Mouse (Mus musculus): ENCODE data around the gene Stub1. TPM values are rescaled to one million over a fixed set of nuclear protein-coding genes. Genes with fewer than 3 reads are reported as not detected.

Stub1 gene
- polyA plus RNA-seq, 1 experiment from 2014 or later: 297 TPM

DNA sequence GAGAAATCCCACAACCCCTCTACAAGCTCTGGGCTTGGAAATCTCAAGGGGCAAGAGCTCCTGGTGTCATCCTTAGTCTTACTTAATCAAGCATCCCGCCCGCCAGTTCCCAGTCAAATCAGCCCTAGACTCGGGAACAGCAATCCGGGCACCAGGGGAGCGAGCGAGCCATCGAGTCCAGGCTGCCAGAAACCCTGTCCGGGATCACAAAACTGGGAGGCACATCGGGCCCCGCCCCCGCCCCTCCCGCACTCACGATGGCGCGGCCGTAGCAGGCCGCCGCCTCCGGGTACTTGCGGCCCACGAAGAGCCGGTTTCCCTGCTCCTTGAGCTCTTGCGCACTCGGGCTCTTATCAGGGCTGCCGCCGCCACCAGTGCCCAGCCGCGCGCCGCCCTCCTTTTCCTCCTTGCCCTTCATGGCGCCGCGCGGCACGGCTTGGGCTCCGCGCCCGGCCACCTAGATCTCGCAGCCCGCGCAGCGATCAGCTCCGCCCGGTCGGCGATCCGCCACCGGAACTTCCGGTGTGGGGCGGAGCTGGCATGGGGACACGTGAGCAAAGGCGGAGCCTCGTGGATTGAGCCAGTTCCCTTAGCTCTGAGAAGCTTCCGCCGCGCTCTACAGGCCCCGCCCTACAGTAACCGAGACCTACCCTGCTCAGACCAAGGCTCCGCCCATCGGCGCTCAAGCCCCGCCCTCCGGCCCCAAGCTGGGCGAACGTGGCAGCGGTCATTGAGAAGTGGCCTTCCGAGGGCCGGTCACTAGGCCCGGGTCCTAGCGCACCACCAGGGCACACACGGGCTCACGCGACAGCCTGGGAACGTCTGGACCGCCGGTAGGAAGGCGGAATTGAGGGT, 541 bp downstream of the Stub1 start:
- peak overlapping the region; percentile 91 for H3K4me2 ChIP-seq (replicated peaks)
- H3K27ac ChIP-seq: peak overlapping the region; percentile 98
- peak; percentile 92 for ATAC-seq
- H3K4me3 ChIP-seq (replicated peaks): peak overlapping the region; percentile 83
- H3K27me3 ChIP-seq (replicated peaks): no peaks in the 10 kb centered on the region
- WGBS: under 1% methylated on average over 76 of the region's 77 CpGs
- peaks cover 14% of the 10 kb centered on the region for H3K36me3 ChIP-seq
- H3K9ac ChIP-seq: peak overlapping the region; percentile 85
- peaks cover 70% of the 10 kb centered on the region for H3K4me1 ChIP-seq (replicated peaks)
- H3K9me3 ChIP-seq: no peaks in the 10 kb centered on the region

GRCm38 (mm10) chr17:25831451-25832281, 1.5 kb downstream of the Stub1 start:
- ATAC-seq: no peak
- no peaks in the 10 kb centered on the region for H3K27me3 ChIP-seq (replicated peaks)
- peak overlapping the region; percentile 91 for H3K4me2 ChIP-seq (replicated peaks)
- WGBS: 47% methylated on average over 21 of the region's 21 CpGs
- H3K9ac ChIP-seq: peak overlapping the region; percentile 85
- H3K27ac ChIP-seq: peak overlapping the region; percentile 98
- peak overlapping the region; percentile 83 for H3K4me3 ChIP-seq (replicated peaks)
- H3K9me3 ChIP-seq: no peaks in the 10 kb centered on the region
- H3K36me3 ChIP-seq: peaks cover 14% of the 10 kb centered on the region
- peaks cover 61% of the 10 kb centered on the region for H3K4me1 ChIP-seq (replicated peaks)

- Histone ChIP-seq H3K27ac (peak overlapping the region; percentile 98; the same call in 1 of the 2 replicates), H3K9ac (peak overlapping the region; percentile 85; the same call in 1 of the 2 replicates), H3K4me3 (replicated peaks) (peak overlapping the region; percentile 83), H3K36me3 (peaks cover 17% of the 10 kb centered on the region), H3K4me2 (replicated peaks) (peak overlapping the region; percentile 91), H3K4me1 (replicated peaks) (peaks cover 55% of the 10 kb centered on the region), H3K9me3 (no peaks in the 10 kb centered on the region), H3K27me3 (replicated peaks) (no peaks in the 10 kb centered on the region)
- 84% methylated on average over 14 of the region's 14 CpGs for WGBS
- ATAC-seq: no peak
Observed at GRCm38 (mm10) chr17:25830806-25831431, 2.3 kb downstream of the Stub1 start.

- Histone ChIP-seq H3K27me3 (replicated peaks) (no peaks in the 10 kb centered on the region), H3K36me3 (peaks cover 19% of the 10 kb centered on the region), H3K4me3 (replicated peaks) (no peak overlapping the region; the same call in 1 of the 2 replicates), H3K27ac (peak overlapping the region; percentile 5; the same call in 1 of the 2 replicates), H3K4me1 (replicated peaks) (peaks cover 53% of the 10 kb centered on the region), H3K9me3 (no peaks in the 10 kb centered on the region), H3K4me2 (replicated peaks) (peak overlapping the region; percentile 91), H3K9ac (0 out of 2 replicates have a peak overlapping the region, but pooled peaks have one; percentile 10)
- ATAC-seq: no peak
- 77% methylated on average over 4 of the region's 4 CpGs for WGBS
Observed at GRCm38 (mm10) chr17:25830200-25830753, 2.9 kb downstream of the Stub1 start.

DNA sequence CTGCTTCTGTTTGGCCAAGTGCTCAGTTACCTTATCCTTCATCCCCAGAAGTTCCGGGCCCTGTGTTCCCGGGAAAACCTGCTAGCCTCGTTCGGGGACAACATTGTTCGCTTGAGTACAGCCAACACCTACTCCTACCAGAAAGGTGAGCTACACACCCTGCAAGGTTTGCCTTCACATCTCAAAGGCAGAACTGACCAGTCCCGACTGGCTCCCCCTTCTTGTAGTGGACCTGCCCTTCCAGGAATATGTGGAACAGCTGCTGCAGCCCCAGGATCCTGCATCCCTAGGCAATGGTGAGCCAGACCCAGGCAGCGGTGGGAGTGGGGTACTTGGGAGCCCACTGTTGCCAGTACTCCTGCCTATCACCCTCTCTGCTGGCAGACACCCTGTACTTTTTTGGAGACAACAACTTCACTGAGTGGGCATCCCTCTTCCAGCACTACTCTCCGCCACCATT, 3.6 kb downstream of the Stub1 start:
- Histone ChIP-seq H3K4me1 (replicated peaks) (peaks cover 53% of the 10 kb centered on the region), H3K36me3 (peaks cover 19% of the 10 kb centered on the region), H3K4me2 (replicated peaks) (peak overlapping the region; percentile 91), H3K9ac (peak overlapping the region; percentile 64), H3K4me3 (replicated peaks) (peak overlapping the region; percentile 57), H3K9me3 (no peaks in the 10 kb centered on the region), H3K27ac (peak overlapping the region; percentile 90), H3K27me3 (replicated peaks) (no peaks in the 10 kb centered on the region)
- ATAC-seq: no peak
- 32% methylated on average over 8 of the region's 8 CpGs for WGBS

- Histone ChIP-seq H3K4me3 (replicated peaks) (peak within 1 kb of the TSS; percentile 57), H3K9ac (peak within 1 kb of the TSS; percentile 64), H3K4me2 (replicated peaks) (peak within 1 kb of the TSS; percentile 91), H3K4me1 (replicated peaks) (peaks cover 53% of the 10 kb centered on the region), H3K27ac (peak within 1 kb of the TSS; percentile 90), H3K9me3 (no peaks in the 10 kb centered on the region), H3K36me3 (peaks cover 19% of the 10 kb centered on the region), H3K27me3 (replicated peaks) (no peaks in the 10 kb centered on the region)
- peak; percentile 37; the same call in 1 of the 2 replicates for ATAC-seq
- under 1% methylated on average over 32 of the region's 32 CpGs for WGBS
Observed at GRCm38 (mm10) chr17:25828712-25829557, 4.3 kb downstream of the Stub1 start, which contains the start of gene Jmjd8. TSS of gene Jmjd8 (plus strand) at chr17:25828867.

GRCm38 (mm10) chr17:25828223-25828594, 5.0 kb downstream of the Stub1 start:
- H3K9me3 ChIP-seq: no peaks in the 10 kb centered on the region
- peak overlapping the region; percentile 64 for H3K9ac ChIP-seq
- 82% methylated on average over 8 of the region's 8 CpGs for WGBS
- no peak for ATAC-seq
- H3K27ac ChIP-seq: peak overlapping the region; percentile 90; the same call in 1 of the 2 replicates
- H3K36me3 ChIP-seq: peaks cover 19% of the 10 kb centered on the region
- peak overlapping the region; percentile 91 for H3K4me2 ChIP-seq (replicated peaks)
- no peaks in the 10 kb centered on the region for H3K27me3 ChIP-seq (replicated peaks)
- H3K4me3 ChIP-seq (replicated peaks): peak overlapping the region; percentile 57
- H3K4me1 ChIP-seq (replicated peaks): peaks cover 53% of the 10 kb centered on the region

- ATAC-seq: no peak
- H3K4me1 ChIP-seq (replicated peaks): peaks cover 53% of the 10 kb centered on the region
- no peak overlapping the region for H3K9ac ChIP-seq
- WGBS: 88% methylated on average over 22 of the region's 22 CpGs
- H3K9me3 ChIP-seq: no peaks in the 10 kb centered on the region
- peaks cover 19% of the 10 kb centered on the region for H3K36me3 ChIP-seq
- no peak overlapping the region for H3K27ac ChIP-seq
- H3K27me3 ChIP-seq (replicated peaks): no peaks in the 10 kb centered on the region
- H3K4me2 ChIP-seq (replicated peaks): 0 out of 2 replicates have a peak overlapping the region, but pooled peaks have one; percentile 91
- no peak overlapping the region for H3K4me3 ChIP-seq (replicated peaks)
Observed at GRCm38 (mm10) chr17:25827546-25828222, 5.5 kb downstream of the Stub1 start.

DNA sequence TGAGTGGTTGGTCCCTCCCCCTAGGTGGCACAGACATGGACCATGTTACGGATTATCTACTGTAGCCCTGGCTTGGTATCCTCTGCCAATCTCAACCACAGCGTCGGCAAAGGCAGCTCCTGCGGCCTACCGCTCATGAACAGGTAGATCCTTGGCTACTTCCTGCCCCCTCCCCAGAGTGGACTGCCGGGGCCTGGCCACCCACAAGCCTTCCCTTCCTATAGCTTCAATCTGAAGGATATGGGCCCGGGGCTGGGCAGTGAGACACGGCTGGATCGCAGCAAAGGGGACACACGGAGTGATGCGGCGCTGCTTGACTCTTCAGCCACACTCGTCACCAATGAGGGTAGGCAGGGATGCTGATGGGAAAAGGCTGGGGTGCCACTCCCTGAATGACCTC, 6.2 kb downstream of the Stub1 start:
- WGBS: 94% methylated on average over 13 of the region's 13 CpGs

GRCm38 (mm10) chr17:25825984-25826570, 7.1 kb downstream of the Stub1 start:
- Histone ChIP-seq H3K4me2 (replicated peaks) (no peak overlapping the region), H3K27me3 (replicated peaks) (no peaks in the 10 kb centered on the region), H3K4me1 (replicated peaks) (peaks cover 43% of the 10 kb centered on the region), H3K9me3 (no peaks in the 10 kb centered on the region), H3K9ac (no peak overlapping the region), H3K27ac (no peak overlapping the region), H3K36me3 (peaks cover 13% of the 10 kb centered on the region), H3K4me3 (replicated peaks) (no peak overlapping the region)
- 94% methylated on average over 27 of the region's 27 CpGs for WGBS
- no peak for ATAC-seq

More for the DNA sequence above, 6.2 kb downstream of the Stub1 start:
- Histone ChIP-seq H3K4me2 (replicated peaks) (no peak overlapping the region), H3K4me3 (replicated peaks) (no peak overlapping the region), H3K27me3 (replicated peaks) (no peaks in the 10 kb centered on the region), H3K4me1 (replicated peaks) (peaks cover 52% of the 10 kb centered on the region), H3K9me3 (no peaks in the 10 kb centered on the region), H3K27ac (no peak overlapping the region), H3K9ac (no peak overlapping the region), H3K36me3 (peaks cover 19% of the 10 kb centered on the region)
- no peak for ATAC-seq

Measured in intestine, embryonic 15.5 days (tissue).